Mouse (Mus musculus): ENCODE measurements around the gene Hmcn2. TPM values are rescaled to one million over a fixed set of nuclear protein-coding genes. Genes with fewer than 3 reads are reported as not detected.
A peak's percentile ranks its signal among the peaks of the same experiment; 100 is the strongest.

Gene Hmcn2
- total and polyA plus RNA-seq, 3 experiments = 1.0 to 5.7 (median 2.1) TPM

DNA sequence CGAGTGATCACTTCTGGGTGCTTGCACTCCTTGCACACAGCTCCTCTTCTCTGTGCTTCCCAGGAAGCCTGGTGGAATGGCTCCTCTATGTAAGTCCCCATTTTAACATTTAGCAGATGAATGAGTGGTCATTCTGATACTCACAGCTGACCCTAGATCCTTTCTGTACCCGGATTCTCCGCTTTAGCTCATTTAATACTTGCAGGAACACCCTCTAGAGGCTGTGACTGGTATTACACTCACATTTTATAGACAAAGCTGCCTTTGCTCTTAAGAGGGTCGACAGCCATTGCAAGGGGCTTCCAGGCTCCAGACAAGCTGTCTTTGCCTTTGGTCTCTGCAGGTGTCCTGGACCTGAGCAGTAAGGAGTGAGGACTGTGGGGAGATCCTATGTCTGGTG lies 14.9 kb upstream of the Hmcn2 start:
- no peaks in the 10 kb centered on the region for H3K79me2 ChIP-seq (replicated peaks; ENCODE audit: control insufficient read depth, extremely low read depth, insufficient read depth, poor library complexity, severe bottlenecking)
- peak; percentile 48 for DNase-seq (ENCODE audit: extremely low read depth)
- H3K4me2 ChIP-seq (ENCODE audit: insufficient read depth, low read depth, poor library complexity, severe bottlenecking) = 0 out of 2 replicates have a peak overlapping the region, but pooled peaks have one; percentile 51
- no peak overlapping the region for H3K9ac ChIP-seq (ENCODE audit: insufficient read depth, low read depth)
- dilution Hi-C loops (cut with MboI; ENCODE audit: extremely low pct_ligation_motif_present, extremely low pct_unique_long_range_greater_than_20kb, low sequenced_read_pairs) = no loop called here
- in situ Hi-C loops (cut with MboI; ENCODE audit: low pct_ligation_motif_present, low pct_unique_long_range_greater_than_20kb, low sequenced_read_pairs) = loop anchor here (5.0 to 25.0 kb wide), 4 partner anchors 53 to 287 kb away; no protein-coding TSS in a partner anchor
- H3K27me3 ChIP-seq (replicated peaks) = peaks cover 74% of the 10 kb centered on the region
- H3K9me3 ChIP-seq (replicated peaks; ENCODE audit: low read length) = no peaks in the 10 kb centered on the region
- no peaks in the 10 kb centered on the region for H3K36me3 ChIP-seq (replicated peaks in 1 of 2; ENCODE audit: control insufficient read depth in 1 of 2, insufficient read depth in 1 of 2, low read length in 1 of 2)
- peaks cover 0 to 5% of the 10 kb centered on the region in 2 experiments; a peak in 1 of 4 replicates for H3K4me1 ChIP-seq (ENCODE audit: control insufficient read depth in 1 of 2, insufficient read depth in 2 of 2)
- no peak overlapping the region for H3K27ac ChIP-seq (ENCODE audit: insufficient read depth, low read depth)
- no peak overlapping the region for H3K4me3 ChIP-seq (replicated peaks in 1 of 3; ENCODE audit: low read depth in 2 of 3, low read length in 2 of 3, poor library complexity in 1 of 3)
- TF ChIP-seq USF1 (IDR thresholded peaks at IDR 0.05; ENCODE audit: low read depth, low read length) (no peak), CTCF (conservative IDR thresholded peaks at IDR 0.05 in 1 of 2, IDR thresholded peaks at IDR 0.05 in 1 of 2; ENCODE audit: low read depth in 2 of 2, low read length in 2 of 2) (peak; percentile 66 to 92)

DNA sequence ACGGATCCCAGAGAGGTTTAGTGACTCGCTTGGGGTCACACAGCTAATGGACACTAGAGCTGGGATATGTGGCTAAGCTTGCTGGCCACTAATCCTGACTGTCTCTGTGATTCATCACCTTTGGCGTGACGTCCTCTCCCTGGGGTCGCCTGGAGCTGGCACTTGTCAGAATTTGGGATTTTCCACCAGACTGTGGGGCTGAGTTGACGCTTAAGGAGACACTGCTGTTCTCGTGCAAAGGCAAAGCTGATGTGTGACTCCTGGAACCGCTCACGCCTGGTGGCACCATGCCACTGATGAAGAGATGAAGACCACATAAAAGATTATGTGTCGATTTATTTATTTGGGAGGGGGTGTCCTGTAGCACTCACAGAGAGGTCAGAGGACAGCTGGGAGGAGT lies 14.2 kb upstream of the Hmcn2 start:
- no peak overlapping the region for H3K9ac ChIP-seq (ENCODE audit: insufficient read depth, low read depth)
- TF ChIP-seq MAZ (IDR thresholded peaks at IDR 0.05; ENCODE audit: low read depth, low read length) (no peak), ETS1 (conservative IDR thresholded peaks at IDR 0.05; ENCODE audit: low read depth, low read length) (no peak), EP300 (IDR thresholded peaks at IDR 0.05; ENCODE audit: low read length) (no peak), USF2 (conservative IDR thresholded peaks at IDR 0.05; ENCODE audit: low read depth, low read length) (no peak), NELFE (IDR thresholded peaks at IDR 0.05; ENCODE audit: low read depth, low read length) (no peak), RCOR1 (conservative IDR thresholded peaks at IDR 0.05; ENCODE audit: low read depth, low read length) (no peak), TCF12 (IDR thresholded peaks at IDR 0.05; ENCODE audit: low read depth, low read length) (no peak), ELF1 (IDR thresholded peaks at IDR 0.05; ENCODE audit: low read depth, low read length) (no peak), JUN (IDR thresholded peaks at IDR 0.05; ENCODE audit: insufficient read depth, low read depth, low read length) (no peak), IRF4 (IDR thresholded peaks at IDR 0.05; ENCODE audit: low read depth, low read length) (no peak), MAFK (IDR thresholded peaks at IDR 0.05; ENCODE audit: insufficient replicate concordance, low read length) (no peak), CTCF (conservative IDR thresholded peaks at IDR 0.05 in 1 of 2, IDR thresholded peaks at IDR 0.05 in 1 of 2; ENCODE audit: low read depth in 2 of 2, low read length in 2 of 2) (no peak), ZMIZ1 (IDR thresholded peaks at IDR 0.05; ENCODE audit: low read depth, low read length) (no peak), CHD1 (IDR thresholded peaks at IDR 0.05; ENCODE audit: low read depth, low read length) (no peak)
- DNase-seq (ENCODE audit: extremely low read depth) = no peak
- no peaks in the 10 kb centered on the region for H3K9me3 ChIP-seq (replicated peaks; ENCODE audit: low read length)
- no peak overlapping the region for H3K27ac ChIP-seq (ENCODE audit: insufficient read depth, low read depth)
- in situ Hi-C loops (cut with MboI; ENCODE audit: low pct_ligation_motif_present, low pct_unique_long_range_greater_than_20kb, low sequenced_read_pairs) = loop anchor here (5.0 to 25.0 kb wide), 4 partner anchors 52 to 288 kb away; no protein-coding TSS in a partner anchor
- H3K4me3 ChIP-seq (replicated peaks in 1 of 3; ENCODE audit: low read depth in 2 of 3, low read length in 2 of 3, poor library complexity in 1 of 3) = no peak overlapping the region
- H3K79me2 ChIP-seq (replicated peaks; ENCODE audit: control insufficient read depth, extremely low read depth, insufficient read depth, poor library complexity, severe bottlenecking) = no peaks in the 10 kb centered on the region
- H3K4me1 ChIP-seq (ENCODE audit: control insufficient read depth in 1 of 2, insufficient read depth in 2 of 2) = peaks cover 0 to 5% of the 10 kb centered on the region in 2 experiments; a peak in 1 of 4 replicates
- peaks cover 78% of the 10 kb centered on the region for H3K27me3 ChIP-seq (replicated peaks)
- no peak overlapping the region for H3K4me2 ChIP-seq (ENCODE audit: insufficient read depth, low read depth, poor library complexity, severe bottlenecking)
- dilution Hi-C loops (cut with MboI; ENCODE audit: extremely low pct_ligation_motif_present, extremely low pct_unique_long_range_greater_than_20kb, low sequenced_read_pairs) = no loop called here
- no peaks in the 10 kb centered on the region for H3K36me3 ChIP-seq (replicated peaks in 1 of 2; ENCODE audit: control insufficient read depth in 1 of 2, insufficient read depth in 1 of 2, low read length in 1 of 2)
